11 mouse cellular contexts compared by ENCODE assay signal in the genomic region with DNA sequence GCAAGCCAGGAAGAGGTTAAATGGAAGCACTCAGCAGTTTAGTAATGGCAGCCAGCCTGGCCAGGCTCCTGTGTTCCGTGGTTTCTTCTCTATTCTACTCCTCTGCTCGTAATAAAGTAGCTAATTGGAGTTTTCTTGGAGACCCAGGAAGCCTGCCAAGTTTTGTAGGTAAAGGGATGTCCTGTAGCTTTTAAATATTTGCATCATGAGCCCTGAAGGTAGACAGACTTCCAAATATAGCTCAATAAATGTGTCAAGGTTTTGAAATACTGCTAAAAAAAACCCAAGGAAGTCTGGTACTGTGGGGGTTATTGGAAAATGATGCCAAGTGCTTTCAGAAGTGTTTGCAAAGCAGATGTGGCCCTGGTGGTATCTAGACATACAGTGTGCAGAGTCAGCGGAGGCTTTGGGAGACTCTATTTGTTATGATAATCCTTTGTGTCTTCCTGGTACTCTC. TPM values are rescaled to one million over a fixed set of nuclear protein-coding genes. Genes with fewer than 3 reads are reported as not detected.
A peak's percentile ranks its signal among the peaks of the same experiment; 100 is the strongest.
DNase-seq lines count a peak whose midpoint lies in the region; ATAC-seq and TF ChIP-seq lines count a peak whose summit lies in the region.
"Had no signal": no experiment of that assay in that cellular context is flagged by ENCODE, and none has a peak within 500 bp of the region (broad histone marks: within the 10 kb centered on the region; RNA-seq: fewer than 3 reads in every experiment).

No protein-coding gene starts in this region.

- H3K4me3 ChIP-seq in heart, embryonic 11.5 days (ENCODE audit: low read depth, low read length), result no peak overlapping the region
- H3K4me3 ChIP-seq in midbrain, embryonic 14.5 days (replicated peaks; ENCODE audit: low read depth, low read length), result no peak overlapping the region
- H3K4me3 ChIP-seq in midbrain, embryonic 13.5 days (replicated peaks), result no peak overlapping the region
- no peak overlapping the region for H3K4me3 ChIP-seq in hindbrain, postnatal 0 days (ENCODE audit: low read length)
- H3K4me3 ChIP-seq: megakaryocyte, embryonic 14.5 days had no signal

- no peak for ATAC-seq in heart, embryonic 11.5 days (replicated peaks; ENCODE audit: insufficient number of reproducible peaks, low FRiP score, low TSS enrichment)
- no peak for ATAC-seq in midbrain, embryonic 14.5 days (ENCODE audit: low FRiP score, low TSS enrichment)
- ATAC-seq in midbrain, embryonic 13.5 days, result no peak
- no peak for ATAC-seq in hindbrain, postnatal 0 days

- no peaks in the 10 kb centered on the region for H3K9me3 ChIP-seq in heart, embryonic 11.5 days (replicated peaks; ENCODE audit: control insufficient read depth, low read length)
- no peaks in the 10 kb centered on the region for H3K9me3 ChIP-seq in midbrain, embryonic 14.5 days (ENCODE audit: control insufficient read depth, low read length)
- H3K9me3 ChIP-seq in midbrain, embryonic 13.5 days, result no peaks in the 10 kb centered on the region
- no peaks in the 10 kb centered on the region for H3K9me3 ChIP-seq in hindbrain, postnatal 0 days (ENCODE audit: low read length)
- H3K9me3 ChIP-seq: megakaryocyte, embryonic 14.5 days had no signal

- H3K36me3 ChIP-seq in heart, embryonic 11.5 days (ENCODE audit: control insufficient read depth, insufficient read depth, low read length), result no peaks in the 10 kb centered on the region
- no peaks in the 10 kb centered on the region for H3K36me3 ChIP-seq in midbrain, embryonic 14.5 days (ENCODE audit: control insufficient read depth, insufficient read depth, low read length)
- no peaks in the 10 kb centered on the region for H3K36me3 ChIP-seq in midbrain, embryonic 13.5 days
- H3K36me3 ChIP-seq in hindbrain, postnatal 0 days (ENCODE audit: insufficient read depth, low read length), result no peaks in the 10 kb centered on the region

- H3K27me3 ChIP-seq in heart, embryonic 11.5 days (ENCODE audit: control insufficient read depth, insufficient read depth, low read length), result no peaks in the 10 kb centered on the region
- no peaks in the 10 kb centered on the region for H3K27me3 ChIP-seq in midbrain, embryonic 14.5 days (ENCODE audit: control insufficient read depth, insufficient read depth, low read length)
- H3K27me3 ChIP-seq in midbrain, embryonic 13.5 days, result no peaks in the 10 kb centered on the region
- H3K27me3 ChIP-seq in hindbrain, postnatal 0 days (ENCODE audit: insufficient read depth, low read length), result no peaks in the 10 kb centered on the region
- H3K27me3 ChIP-seq: megakaryocyte, embryonic 14.5 days had no signal

- no peak overlapping the region for H3K9ac ChIP-seq in heart, embryonic 11.5 days (ENCODE audit: low read depth, low read length)
- no peak overlapping the region for H3K9ac ChIP-seq in midbrain, embryonic 14.5 days (replicated peaks; ENCODE audit: low read length)
- no peak overlapping the region for H3K9ac ChIP-seq in midbrain, embryonic 13.5 days (replicated peaks)
- no peak overlapping the region for H3K9ac ChIP-seq in hindbrain, postnatal 0 days (replicated peaks; ENCODE audit: low read length)

- no peak for DNase-seq in heart, adult 9 months (ENCODE audit: low spot score in 2 of 2)
- peak; percentile 36 for DNase-seq in midbrain, embryonic 14.5 days
- peak; percentile 20 for DNase-seq in hindbrain, postnatal 0 days (ENCODE audit: low spot score)
- no peak for DNase-seq in urinary bladder, postnatal 25 days (ENCODE audit: low spot score)
- no peak for DNase-seq in spleen, adult 18-20 months
- DNase-seq in gastrocnemius, adult 18-20 months (ENCODE audit: low spot score), result no peak
- DNase-seq: layer of hippocampus, postnatal 36 days; thymus, postnatal 4 days had no signal

- 34% methylated on average over 3 of the region's 3 CpGs for WGBS in heart, embryonic 11.5 days (ENCODE audit: insufficient replicate concordance)
- 11% methylated on average over 3 of the region's 3 CpGs for WGBS in midbrain, embryonic 14.5 days
- WGBS in midbrain, embryonic 13.5 days, result 19% methylated on average over 3 of the region's 3 CpGs
- 17% methylated on average over 3 of the region's 3 CpGs for WGBS in hindbrain, postnatal 0 days

- no peak overlapping the region for H3K27ac ChIP-seq in heart, embryonic 11.5 days (ENCODE audit: low read depth, low read length)
- no peak overlapping the region for H3K27ac ChIP-seq in midbrain, embryonic 14.5 days (replicated peaks; ENCODE audit: low read depth, low read length)
- H3K27ac ChIP-seq in midbrain, embryonic 13.5 days, result no peak overlapping the region
- H3K27ac ChIP-seq in hindbrain, postnatal 0 days, result no peak overlapping the region

- H3K4me1 ChIP-seq in heart, embryonic 11.5 days (ENCODE audit: control insufficient read depth, insufficient read depth, low read length), result peaks cover 43% of the 10 kb centered on the region
- H3K4me1 ChIP-seq in midbrain, embryonic 14.5 days (ENCODE audit: control insufficient read depth, insufficient read depth, low read length), result 0 out of 2 replicates have a peak, but pooled peaks cover 3% of the 10 kb centered on the region
- peaks cover 17% of the 10 kb centered on the region; the same call in 1 of the 2 replicates for H3K4me1 ChIP-seq in midbrain, embryonic 13.5 days (replicated peaks)
- 0 out of 2 replicates have a peak, but pooled peaks cover 4% of the 10 kb centered on the region for H3K4me1 ChIP-seq in hindbrain, postnatal 0 days (ENCODE audit: insufficient read depth, low read length)

- TF ChIP-seq CTCF in hindbrain, postnatal 0 days (IDR thresholded peaks at IDR 0.05; ENCODE audit: low read depth), result no peak

- H3K4me2 ChIP-seq in heart, embryonic 11.5 days, result peak overlapping the region; percentile 25; the same call in 1 of the 2 replicates
- no peak overlapping the region for H3K4me2 ChIP-seq in midbrain, embryonic 14.5 days (ENCODE audit: low read length)
- no peak overlapping the region for H3K4me2 ChIP-seq in midbrain, embryonic 13.5 days (replicated peaks)
- peak overlapping the region; percentile 2; the same call in 1 of the 2 replicates for H3K4me2 ChIP-seq in hindbrain, postnatal 0 days (ENCODE audit: low read depth, low read length)

RNA-seq across cellular contexts. Expression of gene Epb41l2, which starts 12.3 kb away (rescaled TPM):
- polyA plus RNA-seq in heart, embryonic 11.5 days (2014; fragmentation: Nextera tagmentation; extraction: Ambion mirVana), result 51.5 and 54.2 TPM in 2 replicates
- 19.0 and 23.6 TPM in 2 replicates for polyA plus RNA-seq in midbrain, embryonic 14.5 days (2014; fragmentation: Nextera tagmentation; extraction: Ambion mirVana)
- 21.7 and 25.6 TPM in 2 replicates for polyA plus RNA-seq in midbrain, embryonic 13.5 days (2015; fragmentation: Nextera tagmentation; extraction: Ambion mirVana)
- 35.2 and 49.6 TPM in 2 replicates for total RNA-seq in hindbrain, postnatal 0 days (2014; rRNA removed)
- polyA plus RNA-seq in hindbrain, postnatal 0 days (2015; fragmentation: Nextera tagmentation; extraction: Ambion mirVana), result 26.0 and 30.2 TPM in 2 replicates
- 10 to 100 TPM; 21.9 to 29.9 TPM for total RNA-seq in gastrocnemius, adult 18-20 months (2021)

Comparison
In these comparisons a context has a peak if more than half of its experiments do, and no peak if none do; other contexts are left out.
1. H3K4me2 ChIP-seq: peak in heart, embryonic 11.5 days (single experiment) and hindbrain, postnatal 0 days (single experiment); none in midbrain, embryonic 14.5 days (single experiment) and midbrain, embryonic 13.5 days (single experiment).
2. DNase-seq: peak in midbrain, embryonic 14.5 days (single experiment) and hindbrain, postnatal 0 days (single experiment); none in heart, adult 9 months (0 of 2), urinary bladder, postnatal 25 days (single experiment), spleen, adult 18-20 months (0 of 2) and gastrocnemius, adult 18-20 months (single experiment).